Mouse (Mus musculus) thymus, postnatal 10 days (tissue): ENCODE measurements around the gene Btbd10.

ENCODE experiments used
- DNase-seq, 2 experiments: peaks; one replicate each; pipeline ENCODE4 v3.0.0; 2021; ENCODE audit warnings: low spot score in 2 of 2

Gene Btbd10

DNA sequence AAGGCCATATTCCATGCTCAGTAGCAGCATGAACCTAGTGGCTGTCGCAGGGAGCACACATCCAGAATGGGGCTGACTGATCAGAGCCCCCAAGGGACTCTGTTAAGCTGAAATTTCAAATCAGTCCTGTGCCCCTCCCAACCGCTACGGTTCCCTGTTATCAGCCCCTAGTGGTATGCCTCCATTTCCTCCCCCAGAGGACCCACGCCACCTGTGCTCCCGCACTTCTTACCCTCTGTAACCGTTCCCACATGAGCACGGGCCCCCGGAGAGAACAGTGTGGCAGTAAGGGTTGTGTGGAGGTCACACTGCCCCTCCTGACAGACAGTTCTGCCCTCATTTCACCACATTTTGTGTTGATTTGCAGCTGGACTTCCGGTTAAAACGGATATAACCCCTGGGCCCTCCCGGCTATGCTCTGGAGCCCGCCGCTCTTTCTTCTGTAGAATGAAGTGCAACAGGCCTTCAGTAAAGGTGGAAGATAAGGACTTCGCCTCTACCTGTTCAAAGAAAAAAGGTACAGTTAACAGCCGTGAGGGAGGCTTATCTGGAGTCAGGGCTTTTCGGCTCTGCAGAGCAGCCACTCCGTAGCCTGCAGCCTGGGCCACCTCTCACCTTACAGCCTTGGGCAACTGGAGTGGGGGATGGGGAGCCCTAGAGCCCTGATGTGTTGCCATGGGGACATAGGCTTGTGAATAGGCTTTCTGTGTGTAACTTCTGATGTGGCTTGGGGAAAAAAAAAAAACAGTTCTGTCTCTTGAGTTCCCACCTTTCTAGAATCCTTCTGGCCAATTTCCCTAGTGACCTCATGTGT lies 73.9 kb downstream of the Btbd10 start:
- peak; percentile 54 to 59 for DNase-seq

DNA sequence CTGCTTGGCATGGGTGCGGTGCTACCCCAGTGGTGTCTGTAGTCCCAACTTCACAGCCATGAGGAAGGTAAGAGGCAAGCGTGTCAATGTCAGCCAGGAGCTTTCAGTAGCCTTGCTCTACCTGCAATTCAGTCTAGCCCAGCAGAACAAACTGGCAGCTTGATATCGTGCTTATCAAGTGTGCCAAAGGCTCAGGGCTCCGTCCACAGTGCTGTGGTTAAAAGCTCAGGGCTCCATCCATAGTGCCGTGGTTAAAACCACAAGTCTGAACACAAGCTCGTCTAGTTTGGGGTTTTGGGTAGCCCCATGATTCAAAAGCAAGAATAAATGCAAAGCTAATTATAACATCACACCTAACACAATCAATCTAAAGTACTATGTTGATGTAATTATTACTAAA lies 74.6 kb downstream of the Btbd10 start:
- DNase-seq, result no peak

DNA sequence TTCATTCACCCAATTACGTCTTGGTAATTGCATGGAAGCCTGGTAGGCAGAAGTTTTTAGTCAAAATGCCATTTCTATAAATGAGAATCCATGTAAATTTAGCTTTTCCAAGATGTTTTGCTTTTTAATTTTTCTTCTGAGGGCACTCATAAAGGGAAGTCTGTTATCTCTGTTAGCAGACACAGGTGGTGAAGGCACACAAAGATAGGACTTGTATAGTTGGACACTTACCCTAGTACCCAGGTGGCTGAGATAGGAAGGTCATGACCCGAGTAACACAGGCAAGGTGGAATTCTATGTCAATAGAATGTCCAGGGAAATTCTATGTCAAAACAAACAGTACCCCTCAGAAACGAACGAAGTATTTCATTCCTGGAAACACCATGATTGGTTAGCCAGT lies 77.0 kb downstream of the Btbd10 start:
- no peak for DNase-seq

DNA sequence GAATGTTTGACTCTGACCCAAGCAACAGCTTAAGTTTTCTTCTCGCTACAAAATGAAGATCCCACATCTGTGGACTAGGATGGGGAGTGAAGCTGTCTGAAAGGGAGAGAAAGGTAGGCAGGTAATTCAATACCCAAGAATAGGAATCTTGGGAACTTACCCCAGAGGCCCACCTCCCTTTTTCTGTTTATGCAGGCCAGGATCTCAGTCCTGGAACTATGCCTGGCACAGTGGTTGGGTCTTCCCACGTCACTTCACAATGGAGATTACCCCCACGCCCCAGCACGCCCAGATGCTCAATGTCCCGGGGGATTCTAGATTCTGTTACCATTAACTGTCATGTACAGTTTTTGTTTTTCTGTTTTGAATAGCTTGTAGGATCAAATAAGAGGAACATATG lies 77.5 kb downstream of the Btbd10 start:
- no peak for DNase-seq

DNA sequence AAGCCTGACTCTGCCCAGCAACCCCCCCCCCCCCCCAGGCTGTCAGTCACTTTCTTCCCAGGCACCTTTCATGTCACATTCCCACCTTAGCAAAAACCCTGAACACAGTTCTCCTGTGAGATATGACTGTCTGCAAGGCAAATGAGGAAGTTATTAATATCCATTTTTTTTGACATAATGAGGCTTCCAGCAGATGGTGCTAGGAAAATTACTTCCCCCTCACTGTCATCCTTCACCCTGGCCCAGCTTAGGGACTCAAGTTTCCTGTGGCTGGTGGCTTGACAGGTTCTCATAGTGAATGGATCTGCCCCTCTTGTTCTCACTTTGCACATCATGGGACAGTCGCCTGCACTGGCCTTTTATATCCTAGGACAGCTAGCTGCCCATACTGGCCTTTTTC lies 80.0 kb downstream of the Btbd10 start:
- DNase-seq, result no peak

DNA sequence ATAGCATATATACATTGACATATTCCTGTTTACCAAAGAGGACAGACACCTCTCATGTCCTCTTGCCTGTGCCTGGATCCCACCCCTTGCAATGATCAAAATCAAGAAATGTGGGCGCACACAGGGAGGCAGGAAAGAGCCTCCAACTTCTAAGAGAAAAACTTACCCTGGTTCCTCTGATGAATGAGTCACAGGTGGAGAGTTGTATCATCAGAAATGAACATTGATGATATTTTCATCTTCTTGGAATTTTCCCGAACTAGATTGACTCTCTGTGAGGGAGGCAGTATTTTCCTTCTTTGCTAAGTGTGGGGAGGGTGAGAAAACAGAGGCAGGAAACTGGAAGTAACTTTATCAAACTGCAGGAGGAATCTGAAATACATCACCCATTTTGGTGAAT lies 83.8 kb downstream of the Btbd10 start:
- DNase-seq, result no peak

DNA sequence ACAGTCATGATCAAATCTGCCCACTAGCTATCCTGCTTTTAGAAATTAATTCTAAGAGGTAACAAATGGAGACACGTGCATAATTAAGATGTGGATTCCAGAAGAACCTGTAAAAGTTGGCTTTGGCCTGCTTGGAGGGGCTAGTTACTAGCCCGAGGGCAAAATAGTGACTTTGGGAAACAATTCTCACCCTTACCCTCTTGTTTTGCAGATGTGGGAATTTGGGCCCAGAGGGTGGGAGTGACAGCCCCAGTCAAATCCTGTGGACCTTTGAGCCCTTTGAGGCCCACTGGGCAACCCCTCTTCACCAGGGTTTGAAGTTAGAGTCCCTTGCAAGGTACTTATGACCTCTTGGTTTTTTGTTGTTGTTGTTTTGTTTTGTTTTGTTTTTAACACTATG lies 89.9 kb downstream of the Btbd10 start:
- no peak for DNase-seq

DNA sequence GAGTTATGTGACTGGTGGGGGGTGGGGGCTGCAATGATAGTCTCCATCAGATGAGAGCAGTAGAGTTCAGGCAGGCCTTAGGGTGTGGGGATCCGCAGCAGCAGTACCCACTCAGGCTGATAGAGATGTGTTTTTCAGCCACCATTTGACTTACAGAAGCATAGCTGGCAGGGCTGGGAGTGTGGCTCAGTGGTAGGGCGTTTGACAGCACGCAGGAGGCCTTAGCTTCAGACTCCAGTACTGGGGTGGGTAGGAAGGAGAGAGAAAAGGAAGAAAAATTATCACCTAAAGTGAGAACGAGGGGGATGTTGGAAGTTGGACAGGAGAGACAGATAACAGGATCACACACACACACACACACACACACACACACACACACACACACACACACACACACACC lies 90.7 kb downstream of the Btbd10 start:
- no peak for DNase-seq

DNA sequence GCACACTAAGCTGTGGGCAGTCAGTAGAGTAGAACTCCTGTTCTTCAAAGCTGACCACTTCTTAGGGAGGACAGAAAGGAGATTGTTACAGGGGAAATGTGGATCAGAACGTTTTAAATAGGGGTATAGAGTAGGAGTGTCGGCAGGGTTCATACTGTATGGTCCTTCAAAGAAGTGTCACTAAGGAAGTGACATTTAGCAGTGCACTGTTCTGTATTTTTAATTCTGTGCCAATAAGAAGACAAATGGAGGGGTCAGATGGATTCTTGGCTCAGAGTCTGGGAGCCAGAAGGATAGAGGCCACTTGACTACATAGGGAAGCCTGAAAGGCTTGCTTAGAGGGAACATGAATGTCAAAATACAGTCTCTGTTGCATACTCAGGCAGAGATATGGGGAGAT lies 91.9 kb downstream of the Btbd10 start:
- no peak for DNase-seq

DNA sequence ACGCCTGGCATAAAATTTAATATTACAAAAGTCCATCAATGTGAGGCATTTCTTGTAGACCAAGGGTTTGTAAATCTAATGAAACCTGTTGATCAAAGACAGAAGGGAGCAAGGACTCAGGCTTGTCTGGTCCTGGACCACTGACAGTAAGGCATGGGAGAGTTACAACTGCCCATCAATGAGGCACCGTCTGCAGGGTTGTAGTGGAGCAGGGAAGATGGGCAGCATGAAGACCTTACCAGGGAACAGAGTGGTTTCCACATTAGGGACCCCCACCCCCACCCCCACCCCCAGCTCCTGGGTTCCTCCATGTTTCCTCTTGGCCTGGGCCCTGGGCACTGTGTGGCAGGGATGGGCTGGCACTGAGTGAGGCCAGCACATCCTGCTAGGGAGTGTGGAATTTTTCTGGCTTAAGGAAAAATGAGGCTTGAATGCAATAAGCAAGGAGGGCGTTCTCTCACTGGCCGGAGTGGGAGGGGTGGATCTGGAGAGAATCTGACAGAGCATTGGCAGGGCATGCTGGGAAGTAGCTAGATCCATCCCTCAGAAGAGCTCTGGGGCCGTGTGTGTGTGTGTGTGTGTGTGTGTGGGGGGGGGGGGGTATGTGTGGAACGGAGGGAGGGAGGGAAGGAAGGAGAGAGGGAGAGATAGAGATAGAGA lies 96.7 kb downstream of the Btbd10 start:
- no peak for DNase-seq

DNA sequence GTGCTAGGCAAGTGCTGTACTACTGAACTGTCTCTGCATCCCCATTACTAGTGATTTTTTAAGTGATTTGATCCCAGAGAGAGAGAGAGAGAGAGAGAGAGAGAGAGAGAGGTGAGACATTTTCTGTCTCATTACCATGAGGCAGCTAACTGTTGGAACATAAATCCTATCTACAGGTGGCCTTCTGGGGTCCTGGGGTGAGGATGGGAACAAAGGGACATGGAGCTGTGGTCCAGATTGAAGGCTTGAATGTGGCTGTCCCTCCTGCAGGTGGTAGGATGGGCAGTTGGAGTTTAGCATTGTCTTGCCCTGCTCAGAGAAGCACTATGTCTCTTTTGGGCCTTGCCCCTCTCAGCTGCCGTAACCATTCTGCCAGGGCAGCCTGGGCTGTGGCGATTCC lies 98.2 kb downstream of the Btbd10 start:
- DNase-seq, result no peak

DNA sequence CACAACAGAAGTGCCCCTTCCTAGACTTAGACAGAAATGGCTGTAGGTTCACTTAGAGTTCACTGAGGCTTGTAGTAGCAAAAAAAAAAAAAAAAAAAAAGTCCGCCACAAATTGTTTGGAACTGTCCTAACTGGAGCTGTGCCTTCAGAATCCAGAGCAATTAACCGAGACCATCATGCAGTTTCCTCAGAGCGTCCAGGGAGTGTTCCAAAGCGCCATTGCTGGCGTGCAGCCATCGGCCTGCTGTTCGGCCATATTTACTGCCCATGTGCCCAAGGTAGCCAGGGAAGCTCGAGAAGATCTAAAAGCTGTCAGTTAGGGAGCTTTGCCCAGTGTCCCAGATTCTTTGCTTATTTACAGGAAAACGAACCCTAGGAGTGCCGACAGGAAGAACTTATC lies 98.6 kb downstream of the Btbd10 start:
- no peak for DNase-seq

DNA sequence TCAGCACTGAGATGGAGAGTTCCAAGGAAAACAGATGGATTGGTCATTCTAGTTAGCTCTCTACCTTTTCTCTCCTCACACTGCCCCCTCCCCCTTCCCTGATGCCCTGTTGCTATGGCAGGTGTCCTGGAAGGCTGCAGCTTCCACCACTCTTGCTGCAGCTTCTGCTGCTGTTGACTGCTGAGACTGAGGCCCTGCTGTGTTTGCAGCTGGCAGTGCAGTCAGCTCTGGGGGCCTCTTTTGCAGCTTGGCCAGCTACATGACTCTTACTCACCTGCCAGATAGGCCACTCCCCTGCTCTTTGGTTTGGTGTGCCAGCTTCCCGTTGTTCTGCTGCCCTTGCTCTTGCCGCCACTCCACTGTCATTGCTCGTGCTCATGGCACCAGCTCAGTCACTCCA lies 99.3 kb downstream of the Btbd10 start:
- DNase-seq, result peak; percentile 52 to 59

DNA sequence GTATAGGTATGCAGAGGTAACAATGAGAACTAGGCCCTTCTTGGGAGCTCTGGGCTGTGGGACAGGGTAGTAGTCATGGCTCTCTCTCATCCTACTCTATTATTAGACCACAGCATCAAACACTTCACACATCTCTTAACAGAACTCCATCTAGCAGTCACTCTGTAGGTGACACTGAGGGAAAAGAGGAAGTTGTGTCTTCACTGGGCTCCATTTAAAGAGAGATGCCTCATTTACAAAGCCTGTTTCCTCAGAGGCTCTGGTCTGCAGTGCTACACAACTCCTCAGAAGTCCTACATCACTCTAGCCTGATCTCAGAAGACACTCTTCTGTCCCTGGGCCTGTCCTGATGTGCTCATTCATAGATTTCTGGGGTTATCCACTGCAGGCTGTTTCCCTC lies 100.1 kb downstream of the Btbd10 start:
- no peak for DNase-seq

DNA sequence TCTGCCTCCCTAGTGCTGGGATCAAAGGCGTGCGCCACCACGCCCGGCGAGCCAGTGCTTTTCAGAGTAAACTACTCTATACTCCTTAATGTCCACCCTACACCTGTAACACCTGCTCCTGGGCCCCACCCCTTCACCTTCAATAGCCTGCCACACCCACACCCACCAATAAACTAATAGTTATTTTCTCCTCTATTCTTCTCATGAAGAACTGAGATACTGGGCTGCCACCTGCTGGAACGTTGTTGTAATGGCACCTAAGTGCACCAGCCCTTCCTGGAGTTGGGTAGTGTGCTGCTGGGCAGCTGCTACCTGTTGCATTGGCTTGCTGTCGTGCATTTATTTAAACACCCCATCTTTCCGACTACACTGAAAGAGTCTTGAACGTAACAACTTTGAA lies 100.9 kb downstream of the Btbd10 start:
- DNase-seq, result peak; percentile 57 to 72
